Mouse (Mus musculus) common myeloid progenitor, adult 5-6 weeks (primary cell): ENCODE measurements at regions not wholly inside any gene's neighbourhood (a gene's known extent, or its start where the extent isn't known, plus 50 kb on each side); places are given as distances from the start of the nearest gene placed in this dataset.

Experiments used
- ATAC-seq: replicated peaks from 2 replicates; pipeline ENCODE4 v1.8.0; 2016; ENCODE audit warnings: low read depth, mild to moderate bottlenecking, moderate TSS enrichment, inconsistent platforms; ENCODE audit not compliant: poor library complexity, severe bottlenecking

DNA sequence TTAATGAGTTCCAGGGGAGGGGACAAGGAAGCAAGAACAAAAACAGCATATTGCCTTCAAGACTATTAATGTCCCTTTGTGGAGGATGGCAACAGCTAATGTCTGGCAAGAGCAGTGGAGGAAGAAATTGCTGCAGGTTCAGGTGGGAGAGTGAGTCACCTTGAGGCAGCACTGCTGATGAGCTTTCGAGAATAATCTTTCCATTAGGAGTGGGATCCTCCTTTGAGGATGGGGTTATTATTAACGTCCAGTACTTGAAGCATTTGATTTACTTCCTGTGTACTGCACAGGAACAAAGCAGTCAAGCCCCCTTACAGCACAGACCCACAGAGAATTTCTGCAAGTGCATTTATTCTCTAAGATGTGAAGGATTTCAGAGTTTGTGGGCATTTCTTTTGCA lies 671.2 kb upstream of the Stxbp6 start:
- no peak for ATAC-seq

GRCm38 (mm10) chr12:45744619-45745018 lies 670.1 kb upstream of the Stxbp6 start:
- ATAC-seq = no peak

- no peak for ATAC-seq
These were observed 659.2 kb upstream of the Stxbp6 start for GRCm38 (mm10) chr12:45733661-45734060.

GRCm38 (mm10) chr12:45724565-45725370 lies 650.3 kb upstream of the Stxbp6 start:
- no peak for ATAC-seq

- ATAC-seq = no peak
These were observed 636.8 kb upstream of the Stxbp6 start for GRCm38 (mm10) chr12:45711351-45711750.

GRCm38 (mm10) chr12:45710766-45711165 lies 636.3 kb upstream of the Stxbp6 start:
- ATAC-seq = no peak

- ATAC-seq = no peak
These were observed 614.8 kb upstream of the Stxbp6 start for GRCm38 (mm10) chr12:45689291-45689690.

DNA sequence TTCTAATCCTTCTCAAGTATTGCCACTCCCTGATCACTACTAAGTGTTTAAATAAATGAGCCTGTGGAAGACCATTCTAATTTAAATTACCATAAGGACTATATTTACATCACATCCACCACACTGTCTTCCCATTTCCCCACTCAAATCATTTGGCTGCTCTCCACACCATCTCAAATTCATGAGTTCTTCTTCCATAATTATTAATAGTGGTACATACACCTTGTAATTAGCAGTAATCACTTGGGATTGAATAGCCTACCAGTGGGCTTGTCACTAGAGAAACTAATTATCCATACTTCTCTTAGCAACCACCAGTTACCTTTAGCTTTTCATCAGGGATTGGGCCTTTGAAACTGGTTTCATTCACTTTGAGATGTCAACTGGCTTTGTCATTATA lies 612.3 kb upstream of the Stxbp6 start:
- no peak for ATAC-seq

GRCm38 (mm10) chr12:45672361-45672760 lies 597.9 kb upstream of the Stxbp6 start:
- no peak for ATAC-seq

DNA sequence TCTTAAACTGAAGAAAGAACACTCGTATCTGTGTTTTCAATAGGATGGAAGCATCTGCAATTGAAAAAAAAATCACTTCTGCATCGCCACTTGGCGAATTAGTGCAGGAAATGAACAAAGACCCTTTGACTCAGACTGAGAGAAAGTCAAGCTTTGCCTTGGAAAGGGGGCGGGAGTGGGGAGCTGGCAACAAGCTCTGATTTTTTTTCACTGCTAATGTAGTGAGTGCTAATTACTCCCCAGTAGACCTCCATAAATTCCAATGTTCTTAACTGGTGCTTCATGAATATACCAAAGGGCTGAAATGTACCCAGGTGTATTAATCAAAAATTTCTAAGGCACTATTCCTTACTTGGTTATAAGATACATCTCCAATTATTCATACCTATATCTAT lies 597.0 kb upstream of the Stxbp6 start:
- no peak for ATAC-seq

- ATAC-seq = no peak
These were observed 596.5 kb upstream of the Stxbp6 start for GRCm38 (mm10) chr12:45670874-45671553.

DNA sequence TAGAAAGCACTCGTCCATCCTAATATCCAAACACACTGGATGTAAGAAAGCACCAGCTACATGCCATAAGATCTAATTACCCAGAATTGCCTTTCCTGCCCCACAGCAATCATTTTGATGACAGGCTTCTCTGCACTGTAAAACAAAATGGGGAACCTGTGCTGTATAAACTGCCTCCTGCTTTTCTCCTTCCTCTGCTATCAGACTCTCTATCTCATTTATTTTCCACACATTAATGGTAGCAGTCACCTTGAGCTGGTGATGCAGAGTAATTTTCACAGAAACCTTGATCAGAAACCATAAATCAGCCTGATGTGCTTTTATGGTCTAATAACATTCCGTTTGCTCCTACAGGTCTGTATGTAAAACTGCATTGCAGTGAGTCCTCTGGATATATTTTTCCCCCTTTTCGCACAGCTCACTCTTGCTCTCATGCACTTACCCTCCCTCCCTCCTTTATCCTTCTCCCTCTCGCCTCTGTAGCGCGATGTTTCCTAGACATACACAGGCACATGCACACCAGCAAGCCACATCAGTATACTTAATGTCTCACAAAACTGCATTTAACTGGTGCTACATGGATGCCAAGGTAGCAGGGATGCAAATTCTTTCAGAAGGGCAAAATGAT lies 595.9 kb upstream of the Stxbp6 start:
- ATAC-seq = no peak

- ATAC-seq = no peak
These were observed 585.1 kb upstream of the Stxbp6 start for GRCm38 (mm10) chr12:45659612-45660011.

DNA sequence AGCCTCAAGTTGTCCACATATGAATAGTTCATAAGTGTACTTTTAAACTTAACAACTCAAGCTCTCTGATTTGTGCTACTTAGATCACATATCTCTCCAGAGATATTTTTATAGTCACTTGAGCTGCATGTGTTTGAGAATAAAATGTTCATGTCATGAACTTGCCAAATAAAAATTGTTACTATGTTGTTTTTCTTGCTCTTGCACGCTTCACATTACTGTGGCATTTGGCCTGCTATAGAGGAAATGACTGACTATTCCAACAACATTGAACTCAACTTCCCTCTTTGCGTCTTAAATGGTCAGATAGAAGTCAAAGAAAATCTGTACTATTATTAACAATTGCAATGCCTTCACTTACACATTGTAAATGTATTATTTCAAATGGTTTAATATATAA lies 582.1 kb upstream of the Stxbp6 start:
- no peak for ATAC-seq

GRCm38 (mm10) chr12:45648654-45649053 lies 574.1 kb upstream of the Stxbp6 start:
- no peak for ATAC-seq

GRCm38 (mm10) chr12:45644180-45644579 lies 569.7 kb upstream of the Stxbp6 start:
- ATAC-seq = no peak

GRCm38 (mm10) chr12:45622830-45623229 lies 548.3 kb upstream of the Stxbp6 start:
- no peak for ATAC-seq

DNA sequence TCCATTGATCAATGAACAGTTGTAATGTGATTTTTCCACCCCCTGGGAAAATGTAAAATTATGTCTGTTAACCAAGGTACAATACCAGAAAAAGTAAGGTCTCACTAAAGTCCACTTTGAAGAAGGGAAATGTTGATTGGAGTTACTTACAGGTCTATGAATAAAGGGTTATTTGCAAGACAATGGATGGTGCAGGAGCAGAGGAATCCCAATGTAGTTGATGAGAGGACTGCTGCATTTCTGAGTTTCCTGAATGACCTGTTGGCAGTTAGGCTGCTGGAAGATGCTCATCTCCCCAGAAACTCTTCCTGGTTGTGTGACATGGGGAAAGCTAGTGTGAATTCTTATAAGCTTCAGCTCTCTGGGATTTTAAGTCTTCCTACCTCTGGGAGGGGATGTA lies 545.5 kb upstream of the Stxbp6 start:
- no peak for ATAC-seq

DNA sequence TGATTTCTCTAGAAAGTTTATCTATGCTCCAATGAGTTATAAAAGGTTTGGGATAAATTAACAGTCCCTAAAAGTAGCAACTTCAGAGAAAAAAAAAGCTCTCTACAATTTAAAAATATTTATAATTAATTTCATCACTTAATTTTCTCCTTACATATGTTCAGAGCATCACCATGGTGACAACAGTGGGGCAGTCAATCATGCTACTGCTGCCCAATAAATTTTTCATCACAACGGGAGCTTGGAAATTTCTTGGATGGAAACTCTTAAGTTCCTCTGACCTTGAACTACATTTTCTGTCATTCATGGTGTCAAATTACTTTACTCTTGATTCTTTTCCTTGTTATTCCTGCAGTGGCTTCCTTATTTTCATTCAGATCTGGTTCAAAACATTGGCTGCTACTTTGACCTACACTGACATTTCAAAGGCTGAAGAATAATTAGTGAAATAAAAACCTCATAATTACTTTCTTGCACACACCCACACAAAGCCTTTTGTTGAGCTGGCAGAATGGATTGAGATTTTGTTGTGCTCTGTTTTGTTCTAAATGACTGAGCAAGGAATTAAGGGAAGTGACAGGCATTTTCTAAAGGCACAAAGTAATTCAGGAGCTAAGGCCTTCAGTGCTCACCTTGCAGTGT lies 540.1 kb upstream of the Stxbp6 start:
- ATAC-seq = no peak

DNA sequence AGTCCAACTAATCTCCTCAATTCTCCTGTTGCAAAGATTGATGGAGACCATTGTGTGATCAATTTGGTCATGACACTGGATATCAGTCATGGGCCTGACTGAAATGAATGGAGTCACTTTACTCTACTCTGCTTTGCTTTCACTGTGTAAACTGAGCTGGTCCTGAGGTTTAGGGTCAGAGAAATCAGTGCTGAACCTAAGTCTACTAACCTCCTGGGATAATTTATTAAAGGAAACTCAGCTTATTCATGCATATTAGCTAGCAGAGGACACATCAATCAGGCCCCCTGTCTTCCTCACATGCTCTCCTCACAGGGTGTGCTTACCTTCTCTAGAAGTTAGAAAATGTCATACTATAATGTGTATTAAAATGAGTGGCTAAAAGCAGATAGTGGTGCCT lies 539.6 kb upstream of the Stxbp6 start:
- no peak for ATAC-seq

GRCm38 (mm10) chr12:45599443-45599842 lies 524.9 kb upstream of the Stxbp6 start:
- ATAC-seq = no peak
